Mouse (Mus musculus) bone marrow macrophage, adult 2 months (primary cell): ENCODE data around the gene Zdhhc14.

Source experiments
- CTCF ChIP-seq: IDR thresholded peaks from 2 replicates; pipeline ENCODE4 v1.5.1; 2012; ENCODE audit warnings: low read depth, mild to moderate bottlenecking, low read length, moderate library complexity
- POLR2A ChIP-seq: IDR thresholded peaks from 2 replicates; pipeline ENCODE4 v1.6.1; 2012; ENCODE audit warnings: mild to moderate bottlenecking, low read depth, low read length, borderline replicate concordance

DNA sequence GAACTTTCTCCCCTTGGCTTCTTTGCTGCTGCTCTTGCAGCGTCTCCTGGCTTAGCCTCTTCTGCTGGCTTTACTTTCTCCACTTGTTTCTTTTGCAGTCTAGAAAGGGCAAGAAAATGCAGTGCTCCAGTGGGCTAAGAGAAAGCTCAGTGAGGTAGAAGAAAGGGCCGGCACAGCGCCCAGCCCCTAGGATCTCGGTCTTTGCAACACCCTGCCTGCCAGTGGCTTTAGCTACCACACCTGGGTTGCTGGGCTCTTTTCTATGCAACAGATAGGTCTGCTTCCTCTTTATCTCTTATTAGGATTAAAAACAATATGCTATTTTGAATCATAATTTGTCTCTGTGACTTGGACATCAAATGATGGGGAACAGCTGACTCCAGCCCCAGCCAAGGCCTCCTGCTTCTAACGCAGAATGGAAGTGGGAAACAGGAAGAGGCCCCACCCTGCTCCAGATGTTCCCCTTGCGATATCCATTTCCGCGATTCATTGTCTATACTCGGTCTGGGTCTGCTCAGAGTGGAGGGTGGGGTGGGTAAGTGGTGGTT, 122.5 kb downstream of the Zdhhc14 start:
- TF ChIP-seq POLR2A (no peak), CTCF (no peak)
